Mouse (Mus musculus): ENCODE results near the gene Hipk4. TPM values are rescaled to one million over a fixed set of nuclear protein-coding genes. Genes with fewer than 3 reads are reported as not detected.
A peak's percentile ranks its signal among the peaks of the same experiment; 100 is the strongest.

Gene Hipk4
- 0.23 and 0.39 TPM in 2 replicates for polyA plus RNA-seq (2015; fragmentation: Nextera tagmentation; extraction: Ambion mirVana)

DNA sequence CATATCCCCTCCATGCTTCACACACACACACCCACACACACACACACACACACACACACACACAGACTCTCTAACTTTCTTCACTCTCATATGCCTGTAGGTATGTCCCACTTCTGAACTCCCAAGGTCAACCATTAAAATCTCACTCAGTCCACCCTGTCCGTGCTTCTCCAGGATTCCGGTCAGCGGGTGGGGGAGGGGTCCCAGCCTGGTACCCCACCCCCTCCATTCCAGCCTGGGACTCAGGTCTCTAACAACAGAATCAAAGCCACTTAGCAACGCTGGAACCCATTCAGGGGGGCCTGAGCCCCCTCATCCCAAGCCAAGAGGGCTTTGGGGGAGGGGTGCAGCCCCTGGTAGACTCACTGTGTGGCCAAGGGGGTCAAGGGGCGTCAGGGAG lies at the start of gene Hipk4:
Gene Hipk4 (plus strand): TSS at position 301 of the 400 bp plus-strand sequence.
- Histone ChIP-seq H3K4me3 (ENCODE audit: low read depth, low read length) (no peak within 1 kb of the TSS), H3K27me3 (ENCODE audit: control insufficient read depth, insufficient read depth, low read length) (no peaks in the 10 kb centered on the region), H3K4me2 (replicated peaks; ENCODE audit: low read depth) (no peak within 1 kb of the TSS), H3K4me1 (replicated peaks; ENCODE audit: control insufficient read depth, insufficient read depth) (no peaks in the 10 kb centered on the region), H3K36me3 (ENCODE audit: control insufficient read depth, insufficient read depth, low read length) (no peaks in the 10 kb centered on the region), H3K9ac (ENCODE audit: low read length) (no peak within 1 kb of the TSS), H3K9me3 (ENCODE audit: control insufficient read depth, low read length) (no peaks in the 10 kb centered on the region), H3K27ac (replicated peaks) (no peak within 1 kb of the TSS)
- DNase-seq (ENCODE audit: low spot score) (no peak), ATAC-seq (ENCODE audit: low FRiP score, low TSS enrichment) (no peak)
- TF ChIP-seq EP300 (optimal IDR thresholded peaks at IDR 0.05) (no peak), CTCF (IDR thresholded peaks at IDR 0.05; ENCODE audit: low read depth) (no peak)
- WGBS = 51% methylated on average over 5 of the region's 5 CpGs

DNA sequence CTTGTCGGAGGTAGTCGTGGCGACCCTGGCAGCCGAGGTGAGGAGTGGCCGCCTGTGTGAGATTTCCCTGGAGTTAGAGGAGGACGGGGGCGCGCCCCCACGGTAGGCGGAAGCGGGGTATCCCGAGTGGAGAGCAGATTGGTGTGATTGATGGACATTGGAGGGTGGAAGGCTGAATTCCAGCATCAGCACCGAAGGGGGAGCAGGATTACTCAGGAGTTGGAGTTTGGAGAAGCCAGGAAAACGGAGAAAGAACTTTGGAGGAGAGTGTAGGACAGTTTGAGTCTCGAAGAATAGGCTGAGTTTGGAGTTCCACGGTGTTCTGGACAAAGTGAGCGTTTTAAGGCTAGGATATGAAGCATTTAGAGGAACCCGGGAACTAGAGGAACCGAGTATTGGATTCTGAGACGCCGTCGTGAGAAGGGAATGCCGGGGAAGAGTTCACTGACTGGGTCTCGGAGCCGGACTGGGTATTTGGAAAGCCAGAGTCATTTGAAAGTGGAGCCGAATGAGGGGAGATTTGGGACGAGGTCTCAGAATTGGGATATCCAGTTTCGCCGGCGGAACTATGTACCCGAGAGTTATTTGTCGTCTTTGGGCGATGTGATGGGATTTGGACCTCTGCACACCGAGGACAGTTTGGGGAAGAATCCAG lies 49.1 kb upstream of the Hipk4 start:
- no peak for ATAC-seq (ENCODE audit: low FRiP score, low TSS enrichment)
- no peak for TF ChIP-seq CTCF (IDR thresholded peaks at IDR 0.05; ENCODE audit: low read depth)
- no peak for TF ChIP-seq EP300 (optimal IDR thresholded peaks at IDR 0.05)
- H3K9me3 ChIP-seq (ENCODE audit: control insufficient read depth, low read length) = no peaks in the 10 kb centered on the region
- H3K27ac ChIP-seq (replicated peaks) = peak overlapping the region; percentile 97
- WGBS = under 1% methylated on average over 34 of the region's 34 CpGs
- H3K4me1 ChIP-seq (replicated peaks; ENCODE audit: control insufficient read depth, insufficient read depth) = no peaks in the 10 kb centered on the region
- H3K9ac ChIP-seq (ENCODE audit: low read length) = peak overlapping the region; percentile 86
- H3K4me3 ChIP-seq (ENCODE audit: low read depth, low read length) = peak overlapping the region; percentile 85
- peak overlapping the region; percentile 64 for H3K4me2 ChIP-seq (replicated peaks; ENCODE audit: low read depth)
- peaks cover 4% of the 10 kb centered on the region; the same call in 1 of the 2 replicates for H3K36me3 ChIP-seq (ENCODE audit: control insufficient read depth, insufficient read depth, low read length)
- H3K27me3 ChIP-seq (ENCODE audit: control insufficient read depth, insufficient read depth, low read length) = no peaks in the 10 kb centered on the region
- DNase-seq (ENCODE audit: low spot score) = no peak

DNA sequence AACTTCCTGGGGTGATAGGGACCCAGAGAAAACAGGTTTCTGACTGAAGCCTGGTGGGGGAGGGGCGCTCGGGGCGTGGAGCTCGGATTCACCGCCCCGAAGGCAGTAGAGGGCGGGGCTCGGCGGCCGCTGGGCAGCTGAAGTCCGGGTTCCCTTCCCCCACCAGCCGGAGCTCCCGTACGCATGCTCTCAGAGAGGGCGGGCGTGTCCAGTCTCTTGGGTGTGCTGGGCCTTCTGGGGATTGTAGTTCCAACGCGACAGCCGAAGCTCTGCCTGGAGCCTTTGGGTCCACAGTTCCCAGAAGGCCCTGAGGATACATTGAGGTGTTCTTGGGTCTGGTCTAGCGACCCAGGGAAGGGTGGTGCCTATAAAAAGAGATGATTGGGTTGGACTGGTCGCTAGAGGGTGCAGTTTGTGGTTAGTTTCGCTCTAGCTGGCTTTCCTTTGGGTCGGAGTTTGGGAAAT lies 48.5 kb upstream of the Hipk4 start:
- H3K9ac ChIP-seq (ENCODE audit: low read length) = peak overlapping the region; percentile 86
- TF ChIP-seq CTCF (IDR thresholded peaks at IDR 0.05; ENCODE audit: low read depth) (peak; percentile 80), EP300 (optimal IDR thresholded peaks at IDR 0.05) (peak; percentile 61)
- no peaks in the 10 kb centered on the region for H3K4me1 ChIP-seq (replicated peaks; ENCODE audit: control insufficient read depth, insufficient read depth)
- ATAC-seq (ENCODE audit: low FRiP score, low TSS enrichment) = peak; percentile 95
- peak; percentile 99 for DNase-seq (ENCODE audit: low spot score)
- H3K36me3 ChIP-seq (ENCODE audit: control insufficient read depth, insufficient read depth, low read length) = peaks cover 4% of the 10 kb centered on the region; the same call in 1 of the 2 replicates
- H3K27ac ChIP-seq (replicated peaks) = peak overlapping the region; percentile 97
- no peaks in the 10 kb centered on the region for H3K9me3 ChIP-seq (ENCODE audit: control insufficient read depth, low read length)
- no peaks in the 10 kb centered on the region for H3K27me3 ChIP-seq (ENCODE audit: control insufficient read depth, insufficient read depth, low read length)
- peak overlapping the region; percentile 64 for H3K4me2 ChIP-seq (replicated peaks; ENCODE audit: low read depth)
- H3K4me3 ChIP-seq (ENCODE audit: low read depth, low read length) = peak overlapping the region; percentile 85
- WGBS = under 1% methylated on average over 23 of the region's 23 CpGs

DNA sequence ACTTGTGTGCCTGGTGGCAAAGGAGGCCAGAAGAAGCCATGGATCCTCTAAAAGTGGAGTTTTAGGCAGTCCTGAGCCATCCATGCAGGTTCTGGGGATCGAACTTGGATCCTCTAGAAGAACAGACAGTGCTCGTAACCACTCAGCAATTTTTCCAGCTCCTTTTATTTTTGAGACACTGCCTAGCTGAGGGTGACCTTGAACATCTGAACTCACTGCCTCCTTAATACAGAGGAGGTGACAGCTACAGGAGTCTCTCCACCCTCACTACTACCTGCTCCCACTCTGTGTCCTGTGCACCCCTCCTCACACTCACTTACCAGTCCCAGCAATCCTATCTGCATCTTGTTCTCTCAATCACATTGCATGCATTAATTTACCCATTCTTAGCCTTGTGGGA lies 47.5 kb upstream of the Hipk4 start:
- Histone ChIP-seq H3K4me1 (replicated peaks; ENCODE audit: control insufficient read depth, insufficient read depth) (no peaks in the 10 kb centered on the region), H3K9ac (ENCODE audit: low read length) (no peak overlapping the region), H3K27me3 (ENCODE audit: control insufficient read depth, insufficient read depth, low read length) (no peaks in the 10 kb centered on the region), H3K4me3 (ENCODE audit: low read depth, low read length) (no peak overlapping the region), H3K9me3 (ENCODE audit: control insufficient read depth, low read length) (no peaks in the 10 kb centered on the region), H3K27ac (replicated peaks) (no peak overlapping the region), H3K36me3 (ENCODE audit: control insufficient read depth, insufficient read depth, low read length) (peaks cover 4% of the 10 kb centered on the region; the same call in 1 of the 2 replicates), H3K4me2 (replicated peaks; ENCODE audit: low read depth) (no peak overlapping the region)
- DNase-seq (ENCODE audit: low spot score) (no peak), ATAC-seq (ENCODE audit: low FRiP score, low TSS enrichment) (no peak)
- WGBS = 95% methylated on average over 2 of the region's 2 CpGs
- no peak for TF ChIP-seq CTCF (IDR thresholded peaks at IDR 0.05; ENCODE audit: low read depth)
- no peak for TF ChIP-seq EP300 (optimal IDR thresholded peaks at IDR 0.05)

DNA sequence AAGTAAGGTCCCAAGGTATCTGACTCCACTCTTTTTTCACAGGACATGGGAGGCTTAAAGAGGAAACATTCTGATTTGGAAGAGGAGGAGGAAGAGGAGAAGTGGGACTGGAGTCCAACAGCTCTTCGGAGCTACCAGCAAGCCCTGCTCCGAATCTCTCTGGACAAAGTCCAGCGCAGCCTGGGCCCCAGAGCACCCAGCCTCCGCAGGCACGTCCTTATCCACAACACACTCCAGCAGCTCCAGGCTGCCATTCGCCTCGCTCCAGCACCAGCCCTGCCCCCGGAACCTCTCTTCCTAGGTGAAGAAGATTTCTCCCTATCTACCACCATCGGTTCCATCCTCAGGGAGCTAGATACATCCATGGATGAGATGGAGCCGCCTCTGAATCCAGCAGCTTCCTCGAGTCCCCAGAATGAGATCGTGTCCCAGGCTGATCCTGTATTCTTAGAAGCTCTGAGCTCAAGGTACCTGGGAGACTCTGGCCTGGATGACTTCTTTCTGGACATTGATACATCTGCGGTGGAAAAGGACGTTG lies 46.9 kb upstream of the Hipk4 start:
- peaks cover 4% of the 10 kb centered on the region; the same call in 1 of the 2 replicates for H3K36me3 ChIP-seq (ENCODE audit: control insufficient read depth, insufficient read depth, low read length)
- H3K4me1 ChIP-seq (replicated peaks; ENCODE audit: control insufficient read depth, insufficient read depth) = no peaks in the 10 kb centered on the region
- H3K27me3 ChIP-seq (ENCODE audit: control insufficient read depth, insufficient read depth, low read length) = no peaks in the 10 kb centered on the region
- 0 out of 2 replicates have a peak overlapping the region, but pooled peaks have one; percentile 9 for H3K27ac ChIP-seq (replicated peaks)
- H3K9ac ChIP-seq (ENCODE audit: low read length) = no peak overlapping the region
- H3K9me3 ChIP-seq (ENCODE audit: control insufficient read depth, low read length) = no peaks in the 10 kb centered on the region
- no peak overlapping the region for H3K4me3 ChIP-seq (ENCODE audit: low read depth, low read length)
- DNase-seq (ENCODE audit: low spot score) = peak; percentile 51
- ATAC-seq (ENCODE audit: low FRiP score, low TSS enrichment) = no peak
- WGBS = 85% methylated on average over 14 of the region's 14 CpGs
- H3K4me2 ChIP-seq (replicated peaks; ENCODE audit: low read depth) = no peak overlapping the region
- TF ChIP-seq CTCF (IDR thresholded peaks at IDR 0.05; ENCODE audit: low read depth) (no peak), EP300 (optimal IDR thresholded peaks at IDR 0.05) (no peak)

DNA sequence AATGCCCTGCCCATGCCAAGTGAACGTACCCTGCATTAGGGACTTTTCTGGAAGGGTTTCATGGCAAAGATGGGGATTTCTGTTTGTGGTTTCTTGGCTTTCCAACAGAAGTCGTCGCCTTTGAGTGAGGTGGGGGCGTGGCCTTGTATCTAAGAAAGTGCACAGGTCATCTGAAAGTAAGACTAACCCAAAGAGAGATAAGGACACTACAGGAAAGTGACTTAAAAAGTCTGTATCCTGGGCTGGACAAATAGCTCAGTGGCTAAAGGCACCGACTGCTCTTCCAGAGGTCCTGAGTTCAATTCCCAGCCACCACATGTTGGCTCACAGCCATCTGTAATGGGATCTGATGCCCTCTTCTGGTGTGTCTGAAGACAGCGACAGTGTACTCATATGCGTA lies 44.5 kb upstream of the Hipk4 start:
- H3K27ac ChIP-seq (replicated peaks) = no peak overlapping the region
- H3K9ac ChIP-seq (ENCODE audit: low read length) = no peak overlapping the region
- no peaks in the 10 kb centered on the region for H3K27me3 ChIP-seq (ENCODE audit: control insufficient read depth, insufficient read depth, low read length)
- no peak overlapping the region for H3K4me2 ChIP-seq (replicated peaks; ENCODE audit: low read depth)
- TF ChIP-seq EP300 (optimal IDR thresholded peaks at IDR 0.05) (no peak), CTCF (IDR thresholded peaks at IDR 0.05; ENCODE audit: low read depth) (peak; percentile 11; the same call in 1 of the 2 replicates)
- no peak overlapping the region for H3K4me3 ChIP-seq (ENCODE audit: low read depth, low read length)
- WGBS = 63% methylated on average over 7 of the region's 7 CpGs
- H3K4me1 ChIP-seq (replicated peaks; ENCODE audit: control insufficient read depth, insufficient read depth) = no peaks in the 10 kb centered on the region
- DNase-seq (ENCODE audit: low spot score) = no peak
- no peak for ATAC-seq (ENCODE audit: low FRiP score, low TSS enrichment)
- no peaks in the 10 kb centered on the region for H3K9me3 ChIP-seq (ENCODE audit: control insufficient read depth, low read length)
- H3K36me3 ChIP-seq (ENCODE audit: control insufficient read depth, insufficient read depth, low read length) = peaks cover 4% of the 10 kb centered on the region; the same call in 1 of the 2 replicates
